Mouse (Mus musculus) hindbrain, postnatal 0 days (tissue): Measurements from ENCODE around the gene C77080. TPM values are rescaled to one million over a fixed set of nuclear protein-coding genes. Genes with fewer than 3 reads are reported as not detected.
A peak's percentile ranks its signal among the peaks of the same experiment; 100 is the strongest.
"Not testable (repeated sequence)": the region's sequence is repeated elsewhere in the genome, so short reads cannot be mapped to it uniquely, and the experiment has no call there.

ENCODE experiments used
- ATAC-seq: fragments of 200-750 bp; cut with Nextera tagmentation; 2 replicates; pipeline ENCODE4 v1.8.0; 2017; ENCODE audit warnings: mild to moderate bottlenecking, moderate TSS enrichment, moderate library complexity
- DNase-seq: peaks from one replicate; pipeline ENCODE4 v3.0.0-alpha.2; 2015; ENCODE audit warnings: low spot score
- H3K27ac ChIP-seq: fragments of 300-500 bp; sonication (generic); 2 replicates; pipeline ENCODE4 v1.5.1; 2014; ENCODE audit warnings: mild to moderate bottlenecking
- H3K27me3 ChIP-seq: fragments of 300-500 bp; sonication (generic); 2 replicates; pipeline ENCODE4 v1.6.1; 2014; ENCODE audit warnings: low read length, mixed read lengths; ENCODE audit not compliant: insufficient read depth
- H3K36me3 ChIP-seq: fragments of 300-500 bp; sonication (generic); 2 replicates; pipeline ENCODE4 v1.6.1; 2014; ENCODE audit warnings: low read length, mixed read lengths; ENCODE audit not compliant: insufficient read depth
- H3K4me1 ChIP-seq: fragments of 300-500 bp; sonication (generic); 2 replicates; pipeline ENCODE4 v1.6.1; 2014; ENCODE audit warnings: antibody characterized with exemption, low read length, mixed read lengths; ENCODE audit not compliant: insufficient read depth
- H3K4me2 ChIP-seq: fragments of 300-500 bp; sonication (generic); 2 replicates; pipeline ENCODE4 v1.6.1; 2014; ENCODE audit warnings: low read depth, mild to moderate bottlenecking, low read length, moderate library complexity, mixed read lengths
- H3K4me3 ChIP-seq: fragments of 300-500 bp; sonication (generic); 2 replicates; pipeline ENCODE4 v1.5.1; 2014; ENCODE audit warnings: low read length
- H3K9ac ChIP-seq: fragments of 300-500 bp; sonication (generic); replicated peaks from 2 replicates; pipeline ENCODE4 v1.6.1; 2014; ENCODE audit warnings: mild to moderate bottlenecking, low read length, moderate library complexity, mixed read lengths
- H3K9me3 ChIP-seq: fragments of 300-500 bp; sonication (generic); 2 replicates; pipeline ENCODE4 v1.6.1; 2016; ENCODE audit warnings: low read length, mixed read lengths
- CTCF ChIP-seq: IDR thresholded peaks from 2 replicates; pipeline ENCODE4 v1.5.1; 2016; ENCODE audit warnings: antibody characterized with exemption, control low read depth, low read depth
- WGBS: fragments of 180-500 bp; shearing (Covaris S2); extraction: QIAGEN DNeasy Blood & Tissue Kit; methylation state at CpG from one replicate; pipeline ENCODE4 v1.1.7; 2014; 5-methylcytosine and 5-hydroxymethylcytosine counted together
- polyA plus RNA-seq: library from polyadenylated mRNA; unstranded; fragments of >200 nt; fragmentation: Nextera tagmentation; extraction: Ambion mirVana; gene quantifications from 2 replicates; pipeline ENCODE4 v1.2.1, GENCODE M21; 2015
- total RNA-seq: library from RNA; depleted of rRNA; stranded (reverse); fragments of >200 nt; gene quantifications from 2 replicates; pipeline ENCODE4 v1.2.3, GENCODE M21; 2014

C77080 gene
- total and polyA plus RNA-seq, 2 experiments from 2014 or later: 5.3 to 29.0 TPM

- H3K9me3 ChIP-seq: no peaks in the 10 kb centered on the region
- peaks cover 57% of the 10 kb centered on the region for H3K36me3 ChIP-seq
- peaks cover 9% of the 10 kb centered on the region; the same call in 1 of the 2 replicates for H3K4me1 ChIP-seq
- peak overlapping the region; percentile 41; the same call in 1 of the 2 replicates for H3K27ac ChIP-seq
- H3K27me3 ChIP-seq: no peaks in the 10 kb centered on the region
- WGBS: 52% methylated on average over 7 of the region's 7 CpGs
- TF ChIP-seq CTCF: no peak
- ATAC-seq: no peak
- H3K4me2 ChIP-seq: no peak overlapping the region
- no peak overlapping the region for H3K4me3 ChIP-seq
- H3K9ac ChIP-seq: no peak overlapping the region
- no peak for DNase-seq
Observed at GRCm38 (mm10) chr4:129220376-129221089, 40.7 kb downstream of the C77080 start.

DNA sequence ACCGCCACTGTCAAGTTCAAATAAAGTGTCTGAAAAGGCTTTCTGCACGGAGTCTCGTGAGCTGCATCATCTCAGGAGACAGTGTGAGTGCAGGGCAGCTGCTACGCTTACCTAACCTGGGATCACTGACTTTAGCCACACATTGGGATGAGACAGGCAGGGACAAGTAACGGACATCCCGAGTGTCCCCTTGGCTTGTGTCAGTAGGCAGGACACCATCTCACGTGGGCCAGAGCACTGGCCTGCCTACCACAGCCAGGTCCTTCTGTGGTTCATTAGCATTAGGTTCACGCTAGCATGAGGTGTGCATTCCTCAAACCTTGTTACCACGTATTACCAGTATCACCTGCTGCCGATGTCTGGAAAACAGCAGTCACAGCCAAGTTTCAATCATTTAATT, 42.0 kb downstream of the C77080 start:
- 77% methylated on average over 10 of the region's 10 CpGs for WGBS
- no peak for ATAC-seq
- peaks cover 9% of the 10 kb centered on the region; the same call in 1 of the 2 replicates for H3K4me1 ChIP-seq
- H3K27me3 ChIP-seq: no peaks in the 10 kb centered on the region
- H3K4me3 ChIP-seq: no peak overlapping the region
- H3K9me3 ChIP-seq: no peaks in the 10 kb centered on the region
- no peak for DNase-seq
- H3K9ac ChIP-seq: no peak overlapping the region
- no peak overlapping the region for H3K4me2 ChIP-seq
- TF ChIP-seq CTCF: no peak
- no peak overlapping the region for H3K27ac ChIP-seq
- H3K36me3 ChIP-seq: peaks cover 57% of the 10 kb centered on the region

DNA sequence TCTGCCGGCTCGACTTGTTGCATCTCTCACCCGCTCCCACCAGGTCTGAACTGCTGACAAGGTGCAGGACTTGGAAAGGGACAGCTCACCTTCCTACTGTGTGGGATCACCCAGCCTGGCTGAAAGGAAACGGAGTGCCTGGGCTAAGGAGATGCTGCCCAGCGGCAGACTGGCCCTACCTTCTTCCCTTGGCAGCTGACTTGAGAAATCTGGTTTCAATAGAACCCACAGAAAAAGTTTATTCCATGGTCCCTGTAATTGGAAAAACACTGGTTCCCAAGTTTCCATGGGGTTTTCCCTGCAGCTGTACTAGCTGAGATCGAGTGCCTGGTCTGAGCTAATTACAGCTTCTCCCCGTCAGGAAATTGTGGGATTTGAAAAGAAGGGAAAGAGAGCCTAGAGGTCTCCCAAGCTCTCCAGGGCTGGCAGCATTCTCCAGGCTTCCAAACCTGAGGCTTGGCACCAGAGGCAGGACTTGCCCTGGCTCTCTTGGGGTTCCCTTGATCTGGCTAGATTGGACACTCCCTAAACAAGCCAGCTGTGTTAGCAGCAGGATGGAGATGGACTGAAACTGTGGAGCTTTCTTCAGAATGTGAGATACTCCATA, 42.5 kb downstream of the C77080 start:
- Histone ChIP-seq H3K27ac (no peak overlapping the region), H3K9ac (no peak overlapping the region), H3K4me3 (no peak overlapping the region), H3K4me1 (peaks cover 8% of the 10 kb centered on the region; the same call in 1 of the 2 replicates), H3K36me3 (peaks cover 62% of the 10 kb centered on the region), H3K9me3 (no peaks in the 10 kb centered on the region), H3K4me2 (no peak overlapping the region), H3K27me3 (no peaks in the 10 kb centered on the region)
- 81% methylated on average over 7 of the region's 7 CpGs for WGBS
- ATAC-seq: no peak
- no peak for DNase-seq
- TF ChIP-seq CTCF: no peak

DNA sequence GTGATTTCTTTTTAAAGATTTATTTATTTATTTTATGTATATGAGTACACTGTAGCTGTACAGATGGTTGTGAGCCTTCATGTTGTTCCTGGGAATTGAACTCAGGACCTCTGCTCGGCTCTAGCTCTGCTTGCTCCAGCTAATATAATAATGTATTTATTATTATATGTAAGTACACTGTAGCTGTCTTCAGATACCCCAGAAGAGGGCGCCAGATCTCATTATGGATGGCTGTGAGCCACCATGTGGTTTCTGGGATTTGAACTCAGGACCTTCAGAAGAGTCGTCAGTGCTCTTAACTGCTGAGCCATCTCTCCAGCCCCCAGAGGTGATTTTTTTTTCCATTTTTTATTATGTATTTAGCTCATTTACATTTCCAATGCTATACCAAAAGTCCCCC, 48.7 kb downstream of the C77080 start:
- not testable (repeated sequence) for H3K9ac ChIP-seq, H3K4me3 ChIP-seq, DNase-seq, H3K9me3 ChIP-seq, H3K4me1 ChIP-seq, H3K27me3 ChIP-seq, ATAC-seq, H3K27ac ChIP-seq, H3K4me2 ChIP-seq
- WGBS: 63% methylated on average over 3 of the region's 3 CpGs
- TF ChIP-seq CTCF: peak; percentile 49
- peaks cover 65% of the 10 kb centered on the region for H3K36me3 ChIP-seq

DNA sequence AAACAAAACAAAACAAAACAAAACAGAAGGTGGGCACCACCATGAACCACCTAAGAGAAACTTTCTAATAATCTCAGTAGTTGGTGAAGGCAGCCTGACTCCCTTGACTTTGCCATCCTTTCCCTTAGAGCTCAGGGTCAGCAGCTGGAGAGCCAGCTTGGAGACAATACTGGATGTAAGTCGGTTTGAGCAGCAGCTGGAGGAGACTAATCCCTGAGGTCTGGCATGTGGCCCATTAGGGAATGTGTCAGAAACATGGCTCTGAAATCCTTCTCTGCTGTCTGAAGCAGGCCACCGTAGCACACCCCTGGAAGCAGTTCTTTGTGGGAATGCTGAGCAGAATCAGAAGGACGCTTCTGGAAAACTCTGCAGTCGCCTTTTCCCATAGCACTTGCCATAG, 49.7 kb downstream of the C77080 start:
- no peaks in the 10 kb centered on the region for H3K4me1 ChIP-seq
- no peak overlapping the region for H3K4me3 ChIP-seq
- no peaks in the 10 kb centered on the region for H3K27me3 ChIP-seq
- no peak overlapping the region for H3K9ac ChIP-seq
- DNase-seq (no peak), ATAC-seq (no peak)
- no peak overlapping the region for H3K27ac ChIP-seq
- WGBS: 77% methylated on average over 4 of the region's 4 CpGs
- no peak for TF ChIP-seq CTCF
- H3K9me3 ChIP-seq: no peaks in the 10 kb centered on the region
- H3K36me3 ChIP-seq: peaks cover 67% of the 10 kb centered on the region
- no peak overlapping the region for H3K4me2 ChIP-seq

DNA sequence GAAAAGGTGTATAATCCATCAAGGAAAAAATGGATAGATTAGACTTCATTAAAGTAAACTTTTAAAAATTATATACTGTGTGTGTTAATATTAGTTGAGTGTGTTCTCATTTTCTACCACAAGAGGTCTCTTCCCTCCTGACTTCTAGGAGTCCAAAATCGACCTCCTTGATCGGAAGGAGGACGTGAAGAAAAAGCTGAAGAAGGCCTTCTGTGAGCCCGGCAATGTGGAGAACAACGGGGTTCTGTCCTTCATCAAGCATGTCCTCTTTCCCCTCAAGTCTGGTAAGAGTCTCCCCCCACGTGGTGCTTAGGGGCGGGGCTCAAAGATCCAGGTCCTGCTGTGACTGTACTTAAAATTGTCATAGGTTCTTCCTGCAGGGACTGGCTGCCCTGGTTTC, 51.7 kb downstream of the C77080 start:
- H3K36me3 ChIP-seq: peaks cover 70% of the 10 kb centered on the region
- DNase-seq (peak; percentile 68), ATAC-seq (peak; percentile 41; the same call in 1 of the 2 replicates)

DNA sequence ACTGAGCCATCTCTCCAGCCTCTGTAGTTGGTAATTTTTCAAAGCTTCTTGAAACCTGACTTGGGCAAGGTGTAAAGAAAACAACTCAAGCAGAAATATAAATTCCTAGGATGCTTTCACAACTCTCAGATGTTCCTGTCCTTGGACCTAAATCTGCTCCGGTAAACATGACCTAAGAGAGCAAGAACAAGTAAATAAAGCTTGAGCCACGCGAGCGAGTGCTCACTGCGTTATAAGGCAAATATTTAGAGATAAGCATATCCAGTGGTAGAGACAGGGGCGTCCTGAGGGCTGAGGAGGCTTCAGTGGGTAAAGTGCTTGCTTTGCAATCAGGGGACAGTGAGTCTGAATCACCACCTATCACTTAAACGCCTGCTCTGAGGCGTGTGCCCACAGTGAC, 54.4 kb downstream of the C77080 start:
- no peak for TF ChIP-seq CTCF
- Histone ChIP-seq H3K4me3 (no peak overlapping the region), H3K36me3 (peaks cover 66% of the 10 kb centered on the region), H3K4me2 (no peak overlapping the region), H3K4me1 (no peaks in the 10 kb centered on the region), H3K9me3 (no peaks in the 10 kb centered on the region), H3K27me3 (no peaks in the 10 kb centered on the region), H3K9ac (no peak overlapping the region), H3K27ac (no peak overlapping the region)
- DNase-seq: no peak
- no peak for ATAC-seq
- 95% methylated on average over 8 of the region's 8 CpGs for WGBS

More for the DNA sequence above, 51.7 kb downstream of the C77080 start:
- H3K9me3 ChIP-seq: no peaks in the 10 kb centered on the region
- 33% methylated on average over 7 of the region's 7 CpGs for WGBS
- no peak overlapping the region for H3K4me3 ChIP-seq
- no peaks in the 10 kb centered on the region for H3K4me1 ChIP-seq
- TF ChIP-seq CTCF: peak; percentile 76
- no peak overlapping the region for H3K9ac ChIP-seq
- H3K4me2 ChIP-seq: no peak overlapping the region
- no peak overlapping the region for H3K27ac ChIP-seq
- H3K27me3 ChIP-seq: no peaks in the 10 kb centered on the region
